Mouse (Mus musculus) intestine, embryonic 16.5 days (tissue): ENCODE data around the gene Pgm2l1. TPM values are rescaled to one million over a fixed set of nuclear protein-coding genes. Genes with fewer than 3 reads are reported as not detected.

Source experiments
- ATAC-seq: fragments of 200-750 bp; cut with Nextera tagmentation; 2 replicates; pipeline ENCODE4 v1.8.0; 2017; ENCODE audit warnings: moderate TSS enrichment, moderate library complexity
- H3K27ac ChIP-seq: fragments of 300-500 bp; sonication (generic); 2 replicates; pipeline ENCODE4 v1.5.1; 2014; ENCODE audit warnings: mild to moderate bottlenecking, low read length
- H3K27me3 ChIP-seq: fragments of 300-500 bp; sonication (generic); replicated peaks from 2 replicates; pipeline ENCODE4 v1.6.1; 2014; ENCODE audit warnings: low read length, control low read depth, mixed read lengths; ENCODE audit not compliant: control insufficient read depth, insufficient read depth
- H3K36me3 ChIP-seq: fragments of 300-500 bp; sonication (generic); 2 replicates; pipeline ENCODE4 v1.6.1; 2014; ENCODE audit warnings: low read length, control low read depth; ENCODE audit not compliant: control insufficient read depth, insufficient read depth
- H3K4me1 ChIP-seq: fragments of 300-500 bp; sonication (generic); 2 replicates; pipeline ENCODE4 v1.6.1; 2014; ENCODE audit warnings: low read length, control low read depth, mixed read lengths; ENCODE audit not compliant: control insufficient read depth, insufficient read depth
- H3K4me2 ChIP-seq: fragments of 300-500 bp; sonication (generic); 2 replicates; pipeline ENCODE4 v1.6.1; 2014; ENCODE audit warnings: low read depth, low read length, control low read depth
- H3K4me3 ChIP-seq: fragments of 300-500 bp; sonication (generic); 2 replicates; pipeline ENCODE4 v1.5.1; 2014; ENCODE audit warnings: mild to moderate bottlenecking, low read length
- H3K9ac ChIP-seq: fragments of 300-500 bp; sonication (generic); 2 replicates; pipeline ENCODE4 v1.6.1; 2014; ENCODE audit warnings: low read depth, low read length
- H3K9me3 ChIP-seq: fragments of 300-500 bp; sonication (generic); 2 replicates; pipeline ENCODE4 v1.6.1; 2016; ENCODE audit warnings: low read length, control low read depth; ENCODE audit not compliant: control insufficient read depth
- WGBS: fragments of 180-500 bp; shearing (Covaris S2); extraction: QIAGEN DNeasy Blood & Tissue Kit; methylation state at CpG from one replicate; pipeline ENCODE4 v1.1.7; 2014; 5-methylcytosine and 5-hydroxymethylcytosine counted together
- polyA plus RNA-seq: library from polyadenylated mRNA; unstranded; fragments of >200 nt; fragmentation: Nextera tagmentation; extraction: Ambion mirVana; gene quantifications from 2 replicates; pipeline ENCODE4 v1.2.1, GENCODE M21; 2015

Gene Pgm2l1
- polyA plus RNA-seq, 1 experiment from 2014 or later: 2.0 TPM

DNA sequence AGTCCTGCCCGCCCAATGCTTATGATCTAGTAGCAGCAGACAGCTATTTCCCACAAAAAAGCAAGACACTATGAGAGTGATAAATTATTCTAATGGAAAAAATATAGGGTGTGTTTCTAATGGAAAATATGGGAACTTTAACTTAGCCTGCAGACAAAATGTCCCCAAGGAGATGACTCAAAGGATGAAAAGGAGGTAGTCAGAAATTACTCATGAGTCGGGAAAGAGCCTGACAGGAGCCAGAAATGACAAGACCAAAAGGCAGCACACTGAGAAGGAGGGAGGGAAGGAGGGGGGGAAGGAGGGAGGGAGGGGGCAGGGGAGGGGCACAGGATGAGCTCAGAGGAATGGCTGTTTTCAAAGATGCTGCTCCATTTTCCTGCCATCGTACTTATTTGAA, 54.4 kb downstream of the Pgm2l1 start:
- peaks cover 9% of the 10 kb centered on the region; the same call in 1 of the 2 replicates for H3K27me3 ChIP-seq
- H3K36me3 ChIP-seq: no peaks in the 10 kb centered on the region
- no peaks in the 10 kb centered on the region for H3K9me3 ChIP-seq
- H3K4me2 ChIP-seq: no peak overlapping the region
- no peak overlapping the region for H3K4me3 ChIP-seq
- no peak for ATAC-seq
- 49% methylated on average over 3 of the region's 3 CpGs for WGBS
- H3K4me1 ChIP-seq: peaks cover 6% of the 10 kb centered on the region
- H3K27ac ChIP-seq: no peak overlapping the region
- H3K9ac ChIP-seq: no peak overlapping the region

DNA sequence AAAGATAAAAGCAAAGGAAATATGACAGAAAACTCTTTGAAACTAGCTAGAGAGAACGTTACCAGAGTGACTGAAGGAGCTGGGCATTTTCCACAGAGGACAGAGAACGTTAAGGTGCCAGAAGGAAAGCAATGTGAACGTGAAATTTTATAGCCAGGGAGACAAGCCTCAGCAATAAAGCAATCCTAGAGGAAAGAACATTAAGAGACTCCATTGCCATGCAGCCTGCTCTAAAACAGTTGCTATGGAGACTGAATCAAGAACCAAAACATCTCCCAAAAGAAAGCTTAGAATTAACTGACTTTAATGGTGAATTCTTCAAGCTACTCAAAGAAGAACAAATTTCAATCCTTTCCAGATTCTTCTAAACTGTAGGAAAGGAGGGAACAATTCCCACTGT, 56.1 kb downstream of the Pgm2l1 start:
- Histone ChIP-seq H3K4me2 (no peak overlapping the region), H3K27ac (no peak overlapping the region), H3K9me3 (no peaks in the 10 kb centered on the region), H3K4me3 (no peak overlapping the region), H3K36me3 (no peaks in the 10 kb centered on the region), H3K4me1 (peaks cover 15% of the 10 kb centered on the region), H3K9ac (no peak overlapping the region), H3K27me3 (peaks cover 9% of the 10 kb centered on the region; the same call in 1 of the 2 replicates)
- no peak for ATAC-seq
- 33% methylated on average over 3 of the region's 3 CpGs for WGBS

DNA sequence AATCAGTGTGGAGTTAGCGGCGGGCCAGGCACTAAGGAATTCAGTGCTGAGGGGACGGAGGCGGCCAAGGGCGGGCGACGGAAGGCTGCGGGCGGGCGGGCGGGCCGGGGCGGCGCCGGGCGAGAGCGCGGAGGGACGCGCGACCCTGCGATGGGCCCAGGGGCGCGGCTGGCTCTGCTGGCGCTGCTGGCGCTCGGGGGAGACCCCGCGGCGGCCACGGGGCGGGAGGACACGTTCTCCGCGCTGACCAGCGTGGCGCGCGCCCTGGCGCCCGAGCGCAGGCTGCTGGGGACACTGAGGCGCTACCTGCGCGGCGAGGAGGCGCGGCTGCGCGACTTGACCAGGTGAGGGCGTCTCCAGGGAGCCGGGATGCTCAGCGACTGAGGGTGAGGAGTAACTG, 58.2 kb downstream of the Pgm2l1 start, which contains the start of gene P4ha3:
Gene P4ha3, plus strand, starts transcription at position 138 of the 400 bp plus-strand sequence.
- H3K4me3 ChIP-seq: peak within 1 kb of the TSS; percentile 58
- no peaks in the 10 kb centered on the region for H3K36me3 ChIP-seq
- peak within 1 kb of the TSS; percentile 95 for H3K4me2 ChIP-seq
- ATAC-seq: peak; percentile 49
- H3K27ac ChIP-seq: no peak within 1 kb of the TSS
- peak within 1 kb of the TSS; percentile 70 for H3K9ac ChIP-seq
- under 1% methylated on average over 49 of the region's 53 CpGs for WGBS
- peaks cover 9% of the 10 kb centered on the region; the same call in 1 of the 2 replicates for H3K27me3 ChIP-seq
- no peaks in the 10 kb centered on the region for H3K9me3 ChIP-seq
- H3K4me1 ChIP-seq: peaks cover 24% of the 10 kb centered on the region

DNA sequence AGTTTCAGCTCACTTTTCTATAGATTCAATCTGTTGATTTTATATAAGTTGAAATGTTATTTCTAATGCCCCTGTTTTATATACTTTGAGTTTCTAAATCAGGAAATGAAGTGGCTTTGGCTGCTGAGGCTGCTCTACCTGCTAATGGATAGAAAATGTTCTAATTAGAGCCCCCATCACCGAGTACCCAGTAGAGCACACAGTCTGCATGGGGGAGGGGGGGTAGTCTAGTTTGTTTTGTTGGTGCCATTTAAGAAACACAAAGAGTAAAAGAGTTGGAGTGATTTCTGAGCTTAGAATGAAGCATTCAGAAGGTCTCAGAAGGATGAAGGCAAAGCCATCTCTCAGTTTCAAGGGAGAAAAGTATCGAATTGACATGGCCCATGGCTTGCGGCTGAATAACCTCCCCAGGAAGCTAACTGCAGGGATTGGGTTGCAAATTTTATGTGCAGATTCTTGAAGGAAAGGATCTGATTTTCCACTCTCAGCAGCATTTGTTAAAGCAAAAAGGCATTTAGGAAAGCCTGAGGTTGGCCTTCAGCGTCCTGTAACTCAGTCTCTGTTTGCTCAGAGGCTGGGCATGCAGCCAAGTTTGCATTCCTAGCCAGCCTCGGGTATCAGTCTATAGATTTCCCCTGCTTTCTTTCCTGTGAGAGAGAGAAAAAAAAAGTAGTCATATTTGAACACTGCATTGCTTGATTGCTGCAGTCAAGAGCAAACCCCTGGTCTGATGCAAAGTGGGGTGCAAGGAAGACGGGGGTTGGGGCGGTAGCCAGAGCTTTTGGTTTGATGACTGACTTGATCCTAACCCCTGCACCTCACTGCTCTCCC, 60.8 kb downstream of the Pgm2l1 start:
- Histone ChIP-seq H3K4me2 (peak overlapping the region; percentile 37), H3K4me3 (peak overlapping the region; percentile 18; the same call in 1 of the 2 replicates), H3K4me1 (peaks cover 24% of the 10 kb centered on the region), H3K36me3 (no peaks in the 10 kb centered on the region), H3K9ac (no peak overlapping the region), H3K27me3 (peaks cover 9% of the 10 kb centered on the region; the same call in 1 of the 2 replicates), H3K9me3 (no peaks in the 10 kb centered on the region), H3K27ac (peak overlapping the region; percentile 72)
- ATAC-seq: peak; percentile 88
- 7% methylated on average over 7 of the region's 7 CpGs for WGBS

DNA sequence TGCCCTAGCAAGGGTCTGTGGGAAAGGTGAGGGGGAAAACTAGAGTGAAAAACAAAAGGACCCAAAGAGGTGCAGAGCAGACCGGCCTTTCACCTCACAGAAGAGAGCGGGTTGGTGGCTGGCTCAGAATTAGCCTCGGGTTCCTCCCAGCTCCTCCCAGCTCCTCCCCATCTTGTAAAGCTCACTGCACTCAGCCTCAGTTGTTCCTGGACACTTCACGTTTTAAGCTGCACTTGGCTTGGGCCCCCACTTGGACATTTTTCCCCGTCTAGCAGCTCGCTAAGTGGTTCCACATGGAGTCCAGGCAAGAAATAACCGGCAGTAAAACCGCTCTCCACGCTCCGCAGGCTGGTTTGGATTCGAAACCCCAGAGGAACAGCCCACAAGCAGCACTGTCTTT, 61.4 kb downstream of the Pgm2l1 start:
- Histone ChIP-seq H3K9ac (peak overlapping the region; percentile 13; the same call in 1 of the 2 replicates), H3K27me3 (peaks cover 9% of the 10 kb centered on the region; the same call in 1 of the 2 replicates), H3K9me3 (no peaks in the 10 kb centered on the region), H3K27ac (peak overlapping the region; percentile 72), H3K4me3 (peak overlapping the region; percentile 18; the same call in 1 of the 2 replicates), H3K36me3 (no peaks in the 10 kb centered on the region), H3K4me1 (peaks cover 24% of the 10 kb centered on the region), H3K4me2 (peak overlapping the region; percentile 37)
- 26% methylated on average over 11 of the region's 11 CpGs for WGBS
- peak; percentile 73 for ATAC-seq

DNA sequence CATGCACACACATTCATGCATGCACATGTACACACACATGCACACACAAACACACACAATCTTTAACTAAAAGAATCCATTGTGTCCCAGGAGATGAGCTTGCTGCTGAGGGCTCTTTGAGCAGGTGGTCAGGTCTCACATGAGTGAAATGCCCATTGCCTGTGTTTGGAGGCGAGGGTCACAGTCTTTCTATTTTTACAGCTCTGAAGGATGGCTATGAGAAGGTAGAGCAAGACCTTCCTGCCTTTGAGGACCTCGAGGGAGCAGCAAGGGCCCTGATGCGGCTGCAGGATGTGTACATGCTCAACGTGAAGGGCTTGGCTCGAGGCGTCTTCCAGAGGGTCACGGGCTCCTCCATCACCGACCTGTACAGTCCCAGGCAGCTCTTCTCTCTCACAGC, 66.4 kb downstream of the Pgm2l1 start:
- Histone ChIP-seq H3K4me3 (no peak overlapping the region), H3K27me3 (no peaks in the 10 kb centered on the region), H3K36me3 (no peaks in the 10 kb centered on the region), H3K27ac (no peak overlapping the region), H3K9me3 (no peaks in the 10 kb centered on the region), H3K4me2 (no peak overlapping the region), H3K9ac (no peak overlapping the region), H3K4me1 (peaks cover 6% of the 10 kb centered on the region)
- no peak for ATAC-seq
- WGBS: 87% methylated on average over 8 of the region's 8 CpGs

DNA sequence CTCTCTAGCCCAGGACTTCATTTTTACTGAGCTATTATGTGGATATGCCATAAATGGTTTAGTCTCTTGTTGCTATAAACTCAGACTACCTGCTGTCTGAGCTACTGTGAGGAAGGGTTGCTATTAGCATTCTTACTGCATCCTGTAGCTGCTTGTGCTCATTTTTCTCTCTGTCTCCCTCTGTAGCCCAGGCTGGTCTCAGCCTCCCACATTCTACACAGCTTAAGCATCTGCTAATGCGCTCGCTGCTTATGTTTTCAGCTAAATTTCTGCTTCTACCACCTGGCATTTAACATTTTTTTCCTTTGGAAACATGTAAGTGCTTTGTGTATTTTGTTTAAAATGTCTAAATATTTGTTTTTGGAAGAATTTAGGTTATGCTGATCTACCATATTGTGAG, 68.6 kb downstream of the Pgm2l1 start:
- H3K4me2 ChIP-seq: no peak overlapping the region
- H3K9me3 ChIP-seq: no peaks in the 10 kb centered on the region
- no peak overlapping the region for H3K9ac ChIP-seq
- no peaks in the 10 kb centered on the region for H3K27me3 ChIP-seq
- no peak overlapping the region for H3K4me3 ChIP-seq
- 77% methylated on average over 2 of the region's 2 CpGs for WGBS
- no peaks in the 10 kb centered on the region for H3K4me1 ChIP-seq
- H3K27ac ChIP-seq: no peak overlapping the region
- ATAC-seq: no peak
- H3K36me3 ChIP-seq: no peaks in the 10 kb centered on the region

DNA sequence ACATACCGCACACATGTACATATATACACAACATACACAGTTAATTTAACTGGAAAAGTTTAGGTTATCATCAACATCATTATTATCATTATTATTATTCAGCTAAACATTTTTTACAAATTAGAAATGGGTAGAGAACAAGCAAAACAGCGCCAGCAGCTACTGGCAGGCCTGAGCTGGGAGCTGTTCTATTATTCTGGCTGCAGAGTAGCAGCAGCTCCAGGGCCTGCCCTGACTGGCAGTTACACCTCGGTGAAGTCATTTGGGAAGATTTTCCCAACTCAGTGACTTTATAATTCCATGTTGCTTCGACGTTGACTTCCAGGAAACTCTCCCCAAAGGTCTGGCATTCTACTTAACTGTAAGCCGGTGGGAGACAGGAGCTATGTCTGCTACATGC, 69.5 kb downstream of the Pgm2l1 start:
- no peak overlapping the region for H3K9ac ChIP-seq
- peaks cover 3% of the 10 kb centered on the region; the same call in 1 of the 2 replicates for H3K4me1 ChIP-seq
- H3K36me3 ChIP-seq: no peaks in the 10 kb centered on the region
- 87% methylated on average over 6 of the region's 6 CpGs for whole genome bisulfite sequencing
- no peaks in the 10 kb centered on the region for H3K9me3 ChIP-seq
- ATAC-seq: no peak
- H3K4me3 ChIP-seq: no peak overlapping the region
- H3K4me2 ChIP-seq: no peak overlapping the region
- no peaks in the 10 kb centered on the region for H3K27me3 ChIP-seq
- H3K27ac ChIP-seq: no peak overlapping the region

DNA sequence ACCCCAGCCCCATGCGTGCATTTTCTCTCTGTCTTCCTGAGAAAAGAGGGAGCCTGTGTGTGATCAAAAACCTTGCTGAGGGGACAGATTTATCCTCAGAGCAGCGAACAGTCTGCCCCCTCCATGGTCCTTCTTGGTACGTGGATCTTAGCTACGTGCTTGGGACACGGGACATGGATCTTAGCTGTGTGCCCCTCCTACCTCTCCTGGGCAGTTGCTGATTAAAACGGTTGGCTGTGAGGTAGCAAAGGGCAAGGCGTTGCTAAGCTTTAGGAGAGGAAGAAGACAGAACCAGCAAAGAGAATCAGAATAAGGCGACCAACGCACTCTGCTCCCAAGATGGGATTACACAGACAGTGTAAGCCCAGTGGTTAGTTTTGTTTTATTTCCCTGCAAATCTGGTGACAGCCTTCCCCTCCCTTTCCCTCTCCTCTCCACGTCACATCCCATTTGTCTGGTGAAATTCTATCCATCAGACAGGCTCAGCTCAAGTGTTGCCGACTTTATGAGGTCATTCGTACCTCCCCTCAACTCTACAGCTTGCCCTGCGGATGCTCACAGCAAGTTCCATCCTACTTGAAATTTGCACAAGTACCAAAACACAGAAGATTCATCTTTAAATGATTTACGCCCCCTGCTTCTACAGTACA, 71.8 kb downstream of the Pgm2l1 start:
- Histone ChIP-seq H3K27me3 (no peaks in the 10 kb centered on the region), H3K27ac (no peak overlapping the region), H3K9ac (no peak overlapping the region), H3K4me3 (no peak overlapping the region), H3K9me3 (no peaks in the 10 kb centered on the region), H3K4me1 (peaks cover 4% of the 10 kb centered on the region; the same call in 1 of the 2 replicates), H3K4me2 (no peak overlapping the region), H3K36me3 (no peaks in the 10 kb centered on the region)
- WGBS: 70% methylated on average over 14 of the region's 14 CpGs
- ATAC-seq: no peak
